Mouse (Mus musculus) kidney, adult 11 months (tissue): Measurements from ENCODE around the gene Inhbb.

Source experiments
- DNase-seq: peaks from one replicate; pipeline ENCODE4 v3.0.0; 2022

The Inhbb gene

DNA sequence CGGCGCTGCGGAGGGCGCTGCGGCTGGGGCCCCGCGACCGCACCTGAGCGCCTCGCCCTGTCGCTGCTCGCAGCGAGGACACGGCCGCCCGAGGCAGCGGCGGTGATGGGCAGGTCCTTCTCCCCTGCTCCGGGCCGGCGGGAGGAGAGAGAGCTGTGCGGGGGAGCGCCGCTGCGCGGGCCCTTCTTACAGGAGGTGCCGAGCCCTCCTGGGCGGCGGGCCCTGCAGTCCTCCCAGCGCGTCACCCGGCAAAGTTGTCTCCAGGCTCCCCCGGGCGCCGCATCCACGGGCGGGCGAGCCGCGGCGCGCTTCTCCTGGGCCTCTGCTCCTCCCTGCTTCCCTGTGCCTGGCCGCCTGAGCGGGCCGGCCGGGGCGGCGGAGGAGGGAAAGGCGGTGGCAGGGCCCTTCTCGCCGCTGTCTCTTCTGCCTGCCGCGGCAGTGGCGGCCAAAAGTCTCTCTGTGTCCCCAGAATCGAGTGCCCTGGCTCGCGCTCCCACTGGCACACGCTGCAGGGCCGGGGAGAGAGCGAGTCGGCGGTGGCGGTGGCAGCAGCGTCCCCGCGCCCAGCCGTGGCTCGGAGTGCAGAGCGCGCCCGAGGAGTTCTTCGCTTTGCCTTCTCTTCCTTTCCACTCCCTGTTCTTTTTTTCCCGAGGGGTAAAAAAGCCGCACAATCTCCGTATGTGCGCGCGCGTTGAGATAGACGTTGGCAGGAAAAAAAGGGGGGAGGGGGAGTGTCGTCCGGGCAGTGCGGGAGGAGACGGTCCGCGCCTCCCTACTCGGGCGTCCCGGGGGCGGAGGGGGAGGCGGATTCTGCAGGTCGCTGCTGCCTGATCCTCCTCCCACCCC, at the start of gene Inhbb:
TSS of gene Inhbb (minus strand) at position 673 of the 846 bp plus-strand sequence.
- no peak for DNase-seq

DNA sequence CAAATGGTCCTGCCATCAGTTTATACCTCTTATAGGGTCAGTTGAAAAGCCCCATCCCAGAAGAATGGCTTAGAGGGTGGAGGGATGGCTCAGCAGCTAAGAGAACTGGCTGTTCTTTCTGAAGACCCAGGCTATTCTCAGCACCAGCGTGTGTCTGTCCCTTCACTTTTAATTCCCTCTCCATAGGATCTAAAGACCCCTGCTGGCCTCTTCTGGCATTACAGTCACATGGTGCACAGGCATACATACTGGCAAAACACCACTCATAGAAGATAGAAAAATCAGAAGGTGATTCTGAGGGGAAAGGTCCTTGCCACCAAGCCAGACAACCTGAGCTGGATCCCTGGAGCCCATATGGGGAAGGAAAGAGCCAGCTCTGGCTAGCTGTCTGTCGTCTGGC, 41.3 kb upstream of the Inhbb start:
- DNase-seq, result peak; percentile 18

- DNase-seq, result no peak
Observed at GRCm38 (mm10) chr1:119460062-119460461, 38.0 kb upstream of the Inhbb start.

GRCm38 (mm10) chr1:119457993-119458605, 36.1 kb upstream of the Inhbb start:
- peak; percentile 53 for DNase-seq

DNA sequence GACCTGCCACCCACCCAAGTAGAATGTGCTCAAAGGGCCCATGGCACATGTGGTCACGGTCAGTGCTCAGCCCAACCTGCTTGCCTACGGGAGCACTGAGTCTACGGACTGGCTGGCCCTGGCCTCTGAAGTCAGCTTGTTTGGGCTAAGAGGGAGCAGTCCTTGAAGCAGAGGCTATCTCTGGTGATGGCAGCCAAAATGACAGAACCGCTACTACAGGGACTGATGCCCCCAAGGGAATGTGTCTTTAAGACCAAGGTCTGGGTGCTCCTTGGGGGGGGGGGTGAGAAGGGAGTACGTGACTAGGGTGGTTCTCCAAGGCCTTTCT, 35.4 kb upstream of the Inhbb start:
- no peak for DNase-seq

DNA sequence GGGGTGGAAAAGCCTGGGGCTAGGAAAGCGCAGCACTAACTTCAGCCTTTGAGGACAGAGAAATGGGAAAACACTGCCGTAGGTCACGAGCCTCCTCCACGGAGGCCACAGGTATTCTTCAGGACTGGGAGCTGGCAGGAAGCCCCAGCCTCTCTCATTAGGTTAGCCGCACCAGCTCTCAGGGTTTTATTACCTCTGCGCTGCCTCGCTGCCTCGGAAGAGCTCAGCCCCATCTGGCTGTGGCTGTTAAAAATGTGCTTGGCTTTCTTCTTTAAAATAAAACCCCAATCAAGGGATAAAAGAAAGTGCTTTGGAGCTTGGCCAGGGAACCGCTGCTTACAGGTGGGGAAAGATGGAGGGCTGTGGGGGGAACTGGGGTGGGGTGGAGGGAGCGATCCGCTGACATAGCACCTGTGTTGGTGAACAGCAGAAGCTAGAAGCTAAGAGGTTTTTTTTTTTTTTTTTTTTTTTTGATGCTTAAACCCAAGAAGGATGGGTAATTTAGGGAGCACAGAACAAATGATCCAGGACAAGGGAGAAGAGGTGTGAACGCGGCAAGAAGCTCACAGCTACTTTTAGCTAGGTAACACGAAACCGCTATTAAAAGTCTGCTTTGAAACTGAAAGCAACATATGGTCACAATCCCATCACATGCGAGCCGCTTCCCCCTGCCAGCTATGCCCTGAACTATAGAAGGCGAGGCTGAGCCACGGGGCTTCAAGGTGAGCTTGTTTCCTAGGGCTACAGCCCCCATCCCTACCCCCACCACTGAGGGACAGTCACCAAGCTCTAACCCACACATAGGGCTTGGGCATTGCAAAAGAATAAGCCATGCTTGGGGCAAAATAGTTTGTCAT, 34.9 kb upstream of the Inhbb start:
- peak; percentile 17 for DNase-seq

DNA sequence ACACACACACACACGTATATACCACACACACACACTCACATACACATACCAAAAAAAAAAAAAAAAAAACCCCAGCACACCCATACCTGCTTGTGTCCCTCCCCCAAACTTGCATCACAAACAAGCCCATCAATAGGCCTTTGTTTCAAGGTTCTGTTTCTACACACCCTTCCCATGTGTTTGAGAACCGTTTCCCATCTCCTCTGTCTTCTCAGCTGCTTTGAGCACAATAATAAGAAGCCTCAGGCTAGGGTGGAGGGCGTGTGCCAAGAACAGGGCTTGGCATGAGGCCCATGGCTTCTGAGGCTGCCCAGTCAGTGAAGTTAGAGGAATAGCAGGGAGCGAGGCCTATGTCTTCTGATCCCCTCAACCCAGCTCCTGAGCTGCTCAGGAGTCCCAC, 31.7 kb upstream of the Inhbb start:
- no peak for DNase-seq

DNA sequence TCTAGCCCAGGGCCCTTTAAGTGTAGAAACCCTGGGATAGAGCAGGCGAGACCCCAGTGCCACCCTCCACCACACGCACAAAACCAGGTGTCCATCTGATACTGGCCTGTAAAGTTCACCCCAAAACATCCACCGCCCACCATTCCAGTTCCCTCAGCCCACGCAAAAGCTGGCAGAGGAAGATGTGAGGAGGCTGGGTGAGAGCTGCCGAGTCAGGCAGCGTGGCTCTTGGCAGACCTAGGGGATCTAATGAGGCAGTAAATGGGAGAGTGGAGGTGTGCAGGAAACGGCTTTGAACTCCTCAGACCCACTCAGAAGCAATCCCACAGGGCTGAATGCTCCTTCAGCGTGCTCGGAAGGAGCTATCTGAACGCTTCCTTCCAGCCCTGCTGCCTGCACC, 29.4 kb upstream of the Inhbb start:
- no peak for DNase-seq

GRCm38 (mm10) chr1:119450651-119451345, 28.8 kb upstream of the Inhbb start:
- DNase-seq, result no peak

DNA sequence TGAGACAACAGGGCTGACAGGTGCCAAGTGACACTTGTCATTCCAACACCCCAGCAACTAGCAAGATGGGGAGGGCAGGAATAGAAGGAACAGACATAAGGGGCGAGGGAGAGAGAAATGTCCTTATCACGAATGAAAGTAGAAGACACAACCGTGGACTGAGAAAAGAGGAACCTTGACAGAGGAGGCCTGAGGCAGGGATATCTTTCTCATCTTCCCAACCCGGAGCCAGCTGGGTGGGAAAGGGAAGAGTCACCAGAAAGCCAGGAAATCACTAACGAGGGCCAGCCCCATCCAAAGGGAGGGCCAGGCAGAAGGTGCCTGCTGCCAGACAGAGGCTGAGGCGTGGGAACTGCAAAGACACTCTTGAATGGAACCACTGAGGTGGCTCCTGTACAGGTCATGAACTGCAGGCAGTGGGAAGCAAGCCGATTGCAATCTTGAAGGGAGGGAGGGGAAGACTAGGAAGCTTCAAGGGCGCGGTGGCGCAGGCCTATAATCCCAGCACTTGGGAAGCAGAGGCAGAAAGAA, 24.8 kb upstream of the Inhbb start:
- no peak for DNase-seq

DNA sequence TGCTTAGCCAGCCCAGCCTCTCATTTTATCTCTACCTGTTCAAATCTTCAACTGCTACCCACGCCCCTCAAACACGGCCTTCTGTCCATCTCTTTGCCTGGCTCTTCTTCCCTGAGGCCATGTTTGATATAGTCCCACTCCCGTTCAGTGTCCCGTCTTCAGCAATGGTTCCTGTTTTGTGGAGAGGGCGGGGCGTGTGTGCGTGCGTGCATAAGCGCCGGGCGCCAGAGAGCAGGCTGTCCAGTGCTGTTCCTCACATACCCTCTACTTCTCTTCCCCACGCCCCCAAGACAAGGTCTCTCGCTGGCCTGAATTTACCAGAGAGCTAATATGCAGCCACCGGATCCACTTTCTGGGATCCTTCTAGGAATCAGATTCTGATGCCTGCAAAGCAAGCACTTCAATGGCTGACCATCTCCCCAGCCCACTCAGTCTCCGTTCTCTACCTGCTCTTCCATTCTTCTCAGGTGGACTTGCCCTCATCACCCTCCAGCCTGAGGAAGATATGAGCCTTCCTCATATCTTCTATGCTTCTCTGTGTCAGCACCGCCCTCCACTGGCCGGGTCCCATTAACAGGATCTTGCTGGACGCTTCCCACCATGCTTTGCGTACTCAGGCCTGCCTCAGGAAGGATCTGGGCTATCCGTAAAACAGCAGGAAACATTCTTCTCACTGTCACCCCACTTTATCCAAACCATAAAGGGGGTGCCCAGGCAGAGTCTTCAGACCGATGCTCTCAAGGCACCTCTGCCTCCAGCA, 21.7 kb upstream of the Inhbb start:
- DNase-seq, result no peak

- no peak for DNase-seq
Observed at GRCm38 (mm10) chr1:119442901-119443300, 20.9 kb upstream of the Inhbb start.

DNA sequence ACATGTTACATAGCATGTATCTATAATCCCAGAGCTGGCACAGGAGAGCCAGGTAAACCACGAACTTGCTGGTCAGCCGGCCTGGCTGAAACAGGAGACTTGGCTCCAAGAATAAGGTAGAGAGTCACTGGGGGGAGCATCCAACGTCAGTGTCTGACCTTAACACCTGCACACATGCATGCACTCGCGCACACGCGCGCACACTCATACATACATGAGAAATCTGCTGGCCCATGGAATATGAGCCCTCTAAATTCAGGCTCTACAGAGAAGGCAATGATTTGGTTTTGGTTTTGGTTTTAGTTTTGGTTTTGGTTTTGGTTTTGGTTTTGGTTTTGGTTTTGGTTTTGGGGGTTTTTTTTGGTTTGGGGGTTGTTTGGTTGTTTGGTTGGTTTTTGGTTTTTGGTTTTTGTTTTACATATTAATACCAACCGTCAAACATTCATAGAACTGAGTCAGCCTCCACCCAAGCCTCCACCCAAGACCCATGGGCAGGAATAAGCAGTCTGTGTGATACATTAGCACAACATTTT, 16.1 kb upstream of the Inhbb start:
- no peak for DNase-seq

GRCm38 (mm10) chr1:119437401-119437800, 15.4 kb upstream of the Inhbb start:
- no peak for DNase-seq

DNA sequence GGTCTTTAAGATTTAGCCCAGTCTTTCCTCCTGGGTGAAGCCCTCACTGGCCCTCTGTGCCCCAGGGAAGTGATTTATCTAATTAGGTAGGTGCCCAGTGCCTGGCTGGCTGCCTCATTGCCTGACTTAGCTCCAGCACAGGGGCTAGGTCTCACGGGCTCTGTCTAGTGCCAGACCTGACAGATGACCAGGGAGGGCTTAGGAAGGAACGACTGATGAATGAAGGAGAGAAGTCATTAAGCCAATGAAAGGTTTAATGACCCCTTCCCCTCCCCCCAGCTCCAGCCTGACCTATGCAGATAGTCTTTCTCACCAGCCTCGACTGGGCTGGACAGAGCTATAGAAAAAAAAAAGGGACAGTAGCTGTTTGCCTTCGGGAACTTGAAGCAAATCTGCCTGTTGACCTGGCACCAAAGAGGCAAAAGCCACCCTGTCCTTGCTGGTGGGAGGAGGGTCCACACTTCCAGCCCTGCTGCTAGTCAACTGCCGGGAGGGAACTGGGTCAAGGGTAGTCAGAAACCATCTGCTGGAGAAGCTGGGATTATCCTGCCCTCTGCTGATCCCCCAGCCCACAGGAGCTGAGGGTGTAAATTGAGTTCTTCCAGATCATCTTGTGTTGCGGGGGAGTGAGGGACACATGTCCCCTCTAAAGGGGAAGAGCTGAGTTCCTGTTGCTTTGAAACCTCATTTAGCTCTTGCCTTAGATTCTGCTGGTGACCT, 2.3 kb upstream of the Inhbb start:
- no peak for DNase-seq

GRCm38 (mm10) chr1:119423510-119423909, 1.5 kb upstream of the Inhbb start:
- DNase-seq, result peak; percentile 37

DNA sequence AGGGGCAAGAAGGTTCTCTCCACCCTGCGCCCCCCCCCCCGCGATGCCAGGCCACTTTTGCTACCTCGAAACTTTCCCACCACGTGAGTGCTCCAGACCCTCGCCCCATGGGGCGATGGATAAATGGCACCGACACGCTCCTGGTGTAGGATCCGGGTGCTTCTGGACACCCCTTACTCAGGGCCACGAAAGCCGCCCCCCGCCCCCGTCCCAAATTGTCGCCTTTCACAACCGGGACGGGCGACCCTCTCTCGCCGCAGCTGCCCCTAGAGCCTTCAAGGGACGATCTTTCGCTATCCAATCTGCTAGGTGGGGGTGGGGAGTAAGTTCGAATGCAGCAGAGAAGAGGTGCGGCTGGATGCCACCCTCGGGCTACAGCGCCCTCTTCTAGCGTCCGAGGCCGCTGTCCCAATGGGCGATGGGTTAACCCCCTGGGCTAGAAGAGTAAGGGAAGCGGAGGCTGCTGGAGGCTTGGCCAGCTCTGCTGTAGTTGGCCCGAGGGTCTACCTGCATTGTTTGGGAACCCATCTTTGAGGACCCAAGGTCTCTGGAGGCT, 490 bp upstream of the Inhbb start:
- no peak for DNase-seq

DNA sequence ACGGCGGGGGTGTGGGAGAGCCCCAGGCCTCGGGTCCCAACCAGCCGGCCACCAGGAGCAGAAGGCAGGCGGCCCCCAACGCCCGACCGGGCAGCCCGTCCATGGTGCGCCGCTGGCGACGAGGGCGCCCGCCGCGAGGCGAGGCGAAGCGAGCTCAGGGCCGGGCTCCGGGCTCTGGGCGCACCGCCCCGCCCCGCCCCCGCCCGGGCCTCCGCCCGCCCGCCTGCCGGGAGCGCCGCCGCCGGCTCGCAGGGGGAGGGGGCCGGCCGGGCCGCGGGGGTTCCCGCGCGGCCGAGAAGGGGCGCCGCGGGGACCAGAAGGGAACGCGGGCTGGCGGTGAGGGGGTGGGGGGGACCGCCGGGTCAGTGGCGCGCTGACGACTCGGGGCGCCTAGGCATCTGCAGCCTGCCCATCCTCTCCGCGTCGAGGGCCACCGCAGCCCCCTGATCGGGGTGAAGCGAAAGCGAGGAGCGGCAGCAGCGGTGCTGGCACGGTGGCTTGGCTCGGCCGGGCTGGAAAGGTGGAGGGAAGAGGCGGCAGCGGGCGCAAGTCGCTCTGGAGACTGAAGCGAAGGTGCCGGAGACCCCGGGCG, 968 bp downstream of the Inhbb start:
- DNase-seq, result no peak

DNA sequence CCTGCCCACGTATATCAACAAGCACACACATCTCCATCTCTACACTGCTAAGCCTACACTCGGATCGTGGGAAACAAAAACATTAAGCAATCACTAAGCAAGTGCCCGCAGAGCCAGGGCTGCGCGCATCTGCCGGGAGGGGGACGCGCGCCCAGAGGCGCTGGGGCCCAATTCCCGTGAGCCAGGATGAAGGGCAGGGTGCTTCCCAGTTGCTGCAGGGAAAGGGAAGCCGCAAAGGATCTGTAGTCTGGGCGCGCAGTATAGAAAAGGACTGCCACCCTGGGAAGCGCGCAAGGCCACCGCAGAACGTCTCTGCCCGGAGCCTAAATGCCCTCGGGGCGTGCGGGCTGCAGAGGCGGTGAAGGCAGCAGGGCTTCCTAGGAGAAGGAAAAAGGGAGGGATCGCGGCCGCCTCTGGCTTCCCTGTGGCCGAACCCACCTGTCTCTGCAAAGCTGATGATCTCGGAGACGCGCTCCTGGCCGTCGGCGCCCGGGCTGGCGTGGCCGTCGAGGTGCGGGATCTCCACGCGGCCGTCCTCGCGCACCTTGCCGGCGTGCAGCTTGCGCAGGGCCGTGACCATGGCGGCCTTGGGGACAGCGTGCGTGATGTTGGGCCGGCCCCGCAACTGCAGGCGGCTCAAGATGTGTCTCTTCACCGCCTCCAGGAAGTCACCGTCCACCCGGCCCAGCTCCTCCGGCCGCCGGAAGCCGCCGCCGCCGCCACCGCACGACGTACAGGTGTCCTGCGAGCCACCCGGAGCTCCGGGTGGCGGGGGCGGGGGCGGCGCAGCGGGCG, 1.7 kb downstream of the Inhbb start:
- no peak for DNase-seq
